Mouse (Mus musculus) layer of hippocampus, adult 18-20 months (tissue): Measurements from ENCODE around the gene Cd180. TPM values are rescaled to one million over a fixed set of nuclear protein-coding genes. Genes with fewer than 3 reads are reported as not detected.

Source experiments
- DNase-seq, 2 experiments: peaks; one replicate each; pipeline ENCODE4 v3.0.0; 2022; ENCODE audit warnings: low spot score in 2 of 2
- total RNA-seq, 2 experiments: library from RNA; stranded (reverse); gene quantifications; 2 replicates each; pipeline ENCODE4 v1.2.3; 2021

Gene Cd180
- total RNA-seq, 2 experiments from 2014 or later, result 1.4 to 1.7 TPM

DNA sequence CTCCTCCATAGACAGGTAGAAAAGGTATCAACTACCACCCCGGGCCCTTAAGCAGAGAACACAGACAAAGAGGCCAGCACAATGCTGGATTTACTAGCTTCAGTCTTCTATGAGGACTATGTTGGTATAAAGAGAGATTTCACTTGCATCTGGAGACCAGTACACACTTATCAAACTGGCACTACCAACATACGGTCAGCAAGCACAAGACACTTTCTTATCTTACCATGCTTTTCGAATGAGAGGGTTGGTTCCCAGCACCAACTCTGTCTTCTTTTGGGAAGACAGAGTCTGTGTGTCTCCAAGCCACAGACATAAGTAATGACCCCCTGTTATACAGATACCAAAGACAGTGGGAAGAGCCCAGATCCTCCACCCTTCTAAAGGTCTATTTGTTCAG is 85.5 kb downstream of the Cd180 start:
- no peak for DNase-seq

DNA sequence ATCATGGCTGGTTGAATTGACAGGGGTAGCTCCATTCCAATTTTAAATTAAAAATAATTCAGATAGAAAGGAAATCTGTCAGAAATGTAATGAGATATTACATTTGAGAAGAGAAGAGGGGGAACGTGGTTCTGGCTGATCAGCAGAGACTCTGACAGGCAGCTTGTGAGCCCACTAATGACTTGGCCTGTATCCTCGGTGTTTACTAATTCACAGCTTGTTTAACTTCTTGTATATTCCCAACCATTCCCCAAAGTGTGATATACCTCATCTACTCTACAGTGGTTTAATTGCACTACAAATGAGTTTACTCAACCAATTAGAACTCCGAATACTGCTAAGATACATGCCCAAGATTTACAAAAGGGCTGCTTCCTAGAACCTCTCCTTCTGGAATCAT is 85.9 kb downstream of the Cd180 start:
- no peak for DNase-seq

DNA sequence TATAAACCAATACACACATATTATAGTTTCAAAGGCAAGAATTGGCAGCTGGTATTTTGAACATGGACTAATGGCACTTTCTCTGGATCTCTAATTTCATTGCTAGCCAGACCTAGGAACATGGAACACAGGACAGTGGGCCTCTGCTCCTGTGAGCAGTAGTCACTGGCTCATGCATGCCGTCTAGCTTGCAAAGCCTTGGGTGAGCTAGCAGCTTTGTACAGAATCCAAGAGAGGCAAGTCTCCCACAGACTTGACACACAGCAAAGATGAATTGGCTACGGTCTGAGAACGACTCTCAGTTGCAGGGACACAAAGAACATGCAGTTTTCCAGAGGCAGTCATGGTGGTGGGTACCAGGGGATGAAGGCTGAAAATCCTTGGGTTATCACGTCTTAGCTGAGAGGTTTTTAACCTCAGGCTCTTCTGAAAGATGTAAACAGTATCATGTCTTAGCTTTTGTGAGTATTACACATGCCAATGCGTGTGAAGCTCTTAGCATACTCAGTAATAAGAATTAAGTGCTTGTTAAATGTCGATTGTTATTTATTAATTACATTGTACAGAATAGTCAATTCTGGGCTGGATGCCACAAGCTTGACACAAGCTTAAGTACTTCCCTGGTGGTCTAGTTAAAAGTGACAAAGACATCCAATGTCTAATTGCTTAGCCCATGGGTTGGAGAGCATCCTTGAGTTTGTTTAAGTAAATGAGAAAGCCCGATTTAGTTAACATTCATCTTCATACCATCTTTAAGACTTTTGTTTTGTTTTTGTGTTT is 90.4 kb downstream of the Cd180 start:
- DNase-seq, result no peak

DNA sequence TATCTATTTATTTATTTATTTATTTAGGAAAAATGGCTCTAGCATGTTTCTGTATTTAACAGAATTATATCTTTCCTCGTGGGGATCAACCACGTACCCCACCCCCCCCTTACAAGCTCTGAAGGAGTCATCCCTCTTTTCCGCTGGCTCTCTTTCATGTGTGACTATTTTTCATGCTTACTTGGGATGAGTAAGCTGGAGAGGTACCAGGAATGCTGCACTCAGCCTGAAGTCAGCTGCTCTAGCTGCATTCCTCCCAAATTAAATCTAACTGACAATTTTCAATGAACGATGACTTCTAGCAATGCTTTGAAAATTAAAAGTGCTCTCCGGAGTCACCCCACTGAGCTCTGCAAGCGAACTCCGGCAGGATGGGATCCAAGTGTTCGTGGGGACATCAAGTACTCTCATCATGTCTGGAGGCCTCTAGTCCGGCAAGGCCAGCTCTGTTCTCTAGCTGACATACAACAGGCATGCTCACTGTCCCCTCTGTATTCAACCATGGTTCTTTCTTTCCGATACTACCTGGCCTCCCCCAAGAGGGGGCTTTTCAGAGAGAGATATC is 93.4 kb downstream of the Cd180 start:
- no peak for DNase-seq
